Mouse (Mus musculus) lung, adult 2 months (tissue): ENCODE measurements at regions not wholly inside any gene's neighbourhood (a gene's known extent, or its start where the extent isn't known, plus 50 kb on each side); places are given as distances from the start of the nearest gene placed in this dataset.

Source experiments
- DNase-seq: peaks from one replicate; pipeline ENCODE4 v3.0.0; 2022
- H3K4me1 ChIP-seq: fragments of 200-500 bp; 2 replicates; pipeline ENCODE4 v1.6.1; 2011; ENCODE audit warnings: low read length; ENCODE audit not compliant: control insufficient read depth, insufficient read depth
- H3K4me3 ChIP-seq: fragments of 200-500 bp; replicated peaks from 2 replicates; pipeline ENCODE3; 2011; ENCODE audit warnings: low read depth, mild to moderate bottlenecking, control low read depth, low read length; ENCODE audit errors: extremely low read depth
- CTCF ChIP-seq: fragments of 200-500 bp; IDR thresholded peaks from 2 replicates; pipeline ENCODE4 v1.5.1; 2011; ENCODE audit warnings: mild to moderate bottlenecking, low read length, control low read depth; ENCODE audit not compliant: insufficient read depth
- POLR2A ChIP-seq: fragments of 200-500 bp; IDR thresholded peaks from 2 replicates; pipeline ENCODE4 v1.6.1; 2011; ENCODE audit warnings: low read depth, mild to moderate bottlenecking, control low read depth, low read length, borderline replicate concordance; ENCODE audit errors: extremely low read depth
- WGBS: fragments of 180-500 bp; shearing (Covaris S2); methylation state at CpG from one replicate; pipeline ENCODE4 v1.1.7; 2018; 5-methylcytosine and 5-hydroxymethylcytosine counted together

- no peak for DNase-seq
- WGBS: 70% methylated on average over 8 of the region's 8 CpGs
- Histone ChIP-seq H3K4me3 (no peak overlapping the region), H3K4me1 (no peaks in the 10 kb centered on the region; the same call in 1 of the 2 replicates)
- no peak for TF ChIP-seq CTCF
- no peak for TF ChIP-seq POLR2A
Observed at GRCm38 (mm10) chr19:26938911-26939310, 53.2 kb downstream of the Gm815 start.

DNA sequence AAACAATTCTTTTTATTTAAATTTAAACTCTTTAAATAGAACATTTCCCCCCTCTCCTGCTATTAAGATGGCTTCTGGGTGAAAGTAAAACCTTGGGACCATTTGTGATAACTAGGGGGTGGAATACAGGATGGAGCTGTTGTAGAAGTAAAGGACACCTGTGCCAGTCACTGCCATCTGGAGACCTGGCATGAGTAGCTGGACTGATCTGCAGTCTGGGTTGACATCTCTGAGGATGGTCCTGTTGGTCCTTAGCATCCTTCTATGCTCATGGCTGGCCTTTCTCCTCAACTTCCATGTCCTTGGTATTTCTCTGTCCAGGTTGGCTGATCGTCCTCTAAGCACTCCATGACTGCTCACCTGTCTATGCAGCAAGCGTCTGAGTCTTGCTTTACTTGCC, 58.3 kb downstream of the Gm815 start:
- H3K4me3 ChIP-seq: no peak overlapping the region
- TF ChIP-seq CTCF (no peak), POLR2A (no peak)
- 88% methylated on average over 2 of the region's 2 CpGs for WGBS
- H3K4me1 ChIP-seq: no peaks in the 10 kb centered on the region; the same call in 1 of the 2 replicates
- DNase-seq: no peak

DNA sequence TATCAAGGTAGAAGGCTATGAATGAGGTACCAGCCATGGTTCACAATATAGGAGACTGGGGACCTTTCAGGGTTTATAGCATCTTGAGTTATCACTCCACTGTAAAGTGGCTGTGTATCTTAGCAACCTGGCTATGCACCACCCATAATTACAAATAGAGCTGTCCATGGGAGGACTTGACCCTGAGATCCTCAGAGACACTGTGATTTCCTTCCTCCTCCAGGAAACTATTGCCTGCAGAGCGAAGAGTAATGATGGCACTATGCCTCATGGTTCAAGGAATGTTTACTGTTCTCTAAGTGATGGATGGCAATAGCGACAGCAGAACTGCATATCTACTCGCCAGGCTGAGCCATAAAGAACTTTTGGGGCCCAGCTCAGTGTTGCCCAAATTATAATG, 60.9 kb downstream of the Gm815 start:
- TF ChIP-seq POLR2A (no peak), CTCF (no peak)
- Histone ChIP-seq H3K4me3 (no peak overlapping the region), H3K4me1 (no peaks in the 10 kb centered on the region)
- WGBS: 50% methylated on average over 3 of the region's 3 CpGs
- DNase-seq: no peak

DNA sequence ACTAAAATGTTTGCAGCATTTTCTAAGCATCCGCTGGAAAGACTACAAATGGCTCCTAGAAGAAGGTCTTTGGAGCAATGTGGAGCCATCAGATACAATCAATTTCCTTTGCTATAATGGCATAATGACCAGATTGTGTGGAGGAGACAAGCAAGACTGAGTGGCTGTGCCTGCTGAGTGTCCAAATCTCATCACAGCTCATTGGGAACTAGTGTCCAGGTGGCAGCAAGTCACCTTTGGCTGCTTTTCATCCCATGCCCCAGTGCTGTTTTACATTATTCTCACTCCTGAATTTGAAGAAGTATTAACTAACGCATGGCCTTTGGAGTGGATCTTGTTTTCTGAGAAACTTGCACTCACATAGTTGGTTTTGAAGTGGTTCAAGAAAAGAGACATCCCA, 62.8 kb downstream of the Gm815 start:
- DNase-seq: no peak
- H3K4me1 ChIP-seq: no peaks in the 10 kb centered on the region
- no peak overlapping the region for H3K4me3 ChIP-seq
- TF ChIP-seq POLR2A: no peak
- no peak for TF ChIP-seq CTCF
- 95% methylated on average over 2 of the region's 2 CpGs for whole genome bisulfite sequencing

- TF ChIP-seq CTCF (no peak), POLR2A (no peak)
- WGBS: 95% methylated on average over 4 of the region's 4 CpGs
- Histone ChIP-seq H3K4me3 (no peak overlapping the region), H3K4me1 (no peaks in the 10 kb centered on the region)
- DNase-seq: no peak
Observed at GRCm38 (mm10) chr19:26949153-26949552, 63.5 kb downstream of the Gm815 start.

GRCm38 (mm10) chr19:26953348-26953747, 67.7 kb downstream of the Gm815 start:
- DNase-seq: no peak
- no peak for TF ChIP-seq POLR2A
- TF ChIP-seq CTCF: no peak
- 86% methylated on average over 8 of the region's 8 CpGs for WGBS
- Histone ChIP-seq H3K4me3 (no peak overlapping the region), H3K4me1 (no peaks in the 10 kb centered on the region)

- TF ChIP-seq CTCF: no peak
- no peak for TF ChIP-seq POLR2A
- 86% methylated on average over 6 of the region's 6 CpGs for WGBS
Observed at GRCm38 (mm10) chr19:26966055-26966760, 80.5 kb downstream of the Gm815 start.

DNA sequence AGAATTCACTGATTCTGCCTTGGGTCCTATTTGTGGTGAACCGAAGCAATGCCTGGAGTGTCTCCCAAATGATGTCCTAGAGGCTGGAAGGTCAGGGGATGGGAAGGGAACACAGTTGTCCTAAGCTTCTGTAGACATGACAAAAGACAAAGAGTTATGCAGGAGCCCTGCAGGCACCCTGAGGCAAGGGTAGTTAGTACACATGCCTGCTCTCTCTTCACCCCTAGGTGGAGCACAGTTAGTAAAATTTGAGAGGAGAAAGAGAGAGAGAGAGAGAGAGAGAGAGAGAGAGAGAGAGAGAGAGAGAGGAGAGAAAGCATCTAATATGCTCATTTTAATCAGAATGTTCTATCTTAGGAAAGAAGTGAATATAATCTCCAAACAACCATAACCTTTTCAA, 87.4 kb downstream of the Gm815 start:
- H3K4me3 ChIP-seq: no peak overlapping the region
- no peaks in the 10 kb centered on the region for H3K4me1 ChIP-seq
- DNase-seq: no peak
- TF ChIP-seq POLR2A (no peak), CTCF (0 out of 2 replicates have a peak, but pooled peaks have one; percentile 10)
- WGBS: 74% methylated on average over 1 of the region's 1 CpGs

More at GRCm38 (mm10) chr19:26966055-26966760, 80.5 kb downstream of the Gm815 start:
- Histone ChIP-seq H3K4me1 (no peaks in the 10 kb centered on the region), H3K4me3 (no peak overlapping the region)
- DNase-seq: no peak

DNA sequence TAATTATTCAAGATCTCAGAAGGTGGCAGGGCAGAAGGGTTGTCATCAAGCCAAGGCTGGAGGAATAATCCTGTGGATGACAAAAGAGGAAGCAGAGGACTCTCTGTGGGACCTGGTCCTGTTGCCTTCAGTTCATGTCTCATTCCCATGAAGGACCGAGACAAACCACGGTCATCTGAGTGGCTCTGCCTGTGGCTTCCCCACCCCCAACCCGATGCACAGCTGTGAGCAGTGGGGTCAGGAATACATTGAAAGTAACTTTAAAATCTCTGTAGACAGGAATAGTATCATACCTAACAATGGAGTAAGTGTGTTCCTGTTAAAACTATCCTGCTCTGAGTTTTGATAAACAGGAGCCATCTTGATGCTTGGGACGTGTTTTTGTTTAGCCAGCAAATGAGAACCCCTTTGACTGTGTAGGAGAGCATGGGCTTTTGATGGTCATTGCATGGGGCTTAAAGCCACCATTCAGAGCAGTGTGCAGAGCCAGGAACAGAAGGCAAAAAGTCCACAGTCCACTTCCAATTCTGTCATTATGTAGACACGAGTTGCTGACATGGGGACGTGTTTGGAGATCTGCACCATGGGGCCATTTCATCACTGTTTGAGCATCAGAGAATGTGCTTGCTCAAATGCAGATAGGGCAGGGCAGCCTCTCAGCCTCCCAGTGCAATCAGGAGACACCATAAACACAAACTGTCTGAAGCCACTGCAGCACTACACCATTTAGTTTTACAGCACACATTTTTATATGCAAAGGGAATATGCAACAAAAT, 88.3 kb downstream of the Gm815 start:
- WGBS: 76% methylated on average over 6 of the region's 6 CpGs
- no peak overlapping the region for H3K4me3 ChIP-seq
- no peak for TF ChIP-seq POLR2A
- no peak for TF ChIP-seq CTCF
- DNase-seq: no peak
- H3K4me1 ChIP-seq: no peaks in the 10 kb centered on the region

- TF ChIP-seq POLR2A (no peak), CTCF (no peak)
- WGBS: 96% methylated on average over 3 of the region's 3 CpGs
- no peaks in the 10 kb centered on the region for H3K4me1 ChIP-seq
- DNase-seq: no peak
- no peak overlapping the region for H3K4me3 ChIP-seq
Observed at GRCm38 (mm10) chr19:26974576-26975204, 89.0 kb downstream of the Gm815 start.
